Mouse (Mus musculus): Measurements from ENCODE around the gene Syngap1. TPM values are rescaled to one million over a fixed set of nuclear protein-coding genes. Genes with fewer than 3 reads are reported as not detected.

The Syngap1 gene
- total and polyA plus RNA-seq, 2 experiments from 2014 or later: 6.1 to 90.3 TPM

- Histone ChIP-seq H3K9me3 (ENCODE audit: low read length) (no peaks in the 10 kb centered on the region), H3K36me3 (ENCODE audit: insufficient read depth, low read length) (peaks cover 41% of the 10 kb centered on the region), H3K4me1 (ENCODE audit: insufficient read depth, low read length) (peaks cover 3% of the 10 kb centered on the region), H3K27me3 (ENCODE audit: insufficient read depth, low read length) (no peaks in the 10 kb centered on the region), H3K9ac (replicated peaks; ENCODE audit: low read length, poor library complexity, severe bottlenecking) (no peak overlapping the region), H3K4me3 (ENCODE audit: low read depth, low read length) (no peak overlapping the region), H3K4me2 (ENCODE audit: low read depth, low read length, poor library complexity, severe bottlenecking) (no peak overlapping the region), H3K27ac (ENCODE audit: low read depth, low read length) (no peak overlapping the region)
- 88% methylated on average over 13 of the region's 14 CpGs for WGBS
- ATAC-seq (ENCODE audit: low FRiP score) (no peak), DNase-seq (ENCODE audit: low spot score) (no peak)
- TF ChIP-seq CTCF (IDR thresholded peaks at IDR 0.05): no peak
These were observed 80.0 kb downstream of the Syngap1 start for GRCm38 (mm10) chr17:27021076-27021475.

- no peak for TF ChIP-seq CTCF (IDR thresholded peaks at IDR 0.05)
- Histone ChIP-seq H3K4me1 (ENCODE audit: insufficient read depth, low read length) (peaks cover 3% of the 10 kb centered on the region), H3K27me3 (ENCODE audit: insufficient read depth, low read length) (no peaks in the 10 kb centered on the region), H3K9me3 (ENCODE audit: low read length) (no peaks in the 10 kb centered on the region), H3K27ac (ENCODE audit: low read depth, low read length) (no peak overlapping the region), H3K4me3 (ENCODE audit: low read depth, low read length) (no peak overlapping the region), H3K4me2 (ENCODE audit: low read depth, low read length, poor library complexity, severe bottlenecking) (no peak overlapping the region), H3K9ac (replicated peaks; ENCODE audit: low read length, poor library complexity, severe bottlenecking) (no peak overlapping the region), H3K36me3 (ENCODE audit: insufficient read depth, low read length) (peaks cover 41% of the 10 kb centered on the region)
- ATAC-seq (ENCODE audit: low FRiP score) (no peak), DNase-seq (ENCODE audit: low spot score) (no peak)
- WGBS: 91% methylated on average over 9 of the region's 9 CpGs
These were observed 80.7 kb downstream of the Syngap1 start for GRCm38 (mm10) chr17:27021736-27022135.

Small RNA genes lying within 50 kb of the gene (microRNA-seq; reads per million reads assigned to microRNA genes)
- gene Gm27775 (ENCODE audit: borderline number of aligned reads) (not detected), gene Mir3083 (ENCODE audit: borderline number of aligned reads) (2.0 reads per million), gene Mir6968 (ENCODE audit: borderline number of aligned reads) (2.3 reads per million)

Other genes starting within 250 kb of the Syngap1 start
- gene Crebrf, start 225.6 kb upstream of the Syngap1 start, total RNA-seq (2014; rRNA removed): 18.5 and 28.0 TPM in 2 replicates
- gene Crebrf, start 225.6 kb upstream of the Syngap1 start, polyA plus RNA-seq (2015; fragmentation: Nextera tagmentation; extraction: Ambion mirVana): 10.2 and 11.5 TPM in 2 replicates
- gene Bnip1, start 160.2 kb upstream of the Syngap1 start, total RNA-seq (2014; rRNA removed): 48.2 and 56.8 TPM in 2 replicates
- gene Bnip1, start 160.2 kb upstream of the Syngap1 start, polyA plus RNA-seq (2015; fragmentation: Nextera tagmentation; extraction: Ambion mirVana): 53.4 and 53.7 TPM in 2 replicates
- not detected in 2 replicates for gene Nkx2-5, start 96.2 kb upstream of the Syngap1 start, total RNA-seq (2014; rRNA removed)
- gene Nkx2-5, start 96.2 kb upstream of the Syngap1 start, polyA plus RNA-seq (2015; fragmentation: Nextera tagmentation; extraction: Ambion mirVana): not detected in 2 replicates
- 1.9 and 4.7 TPM in 2 replicates for gene Kifc5b, start 24.2 kb upstream of the Syngap1 start, total RNA-seq (2014; rRNA removed)
- 1.6 and 1.9 TPM in 2 replicates for gene Kifc5b, start 24.2 kb upstream of the Syngap1 start, polyA plus RNA-seq (2015; fragmentation: Nextera tagmentation; extraction: Ambion mirVana)
- gene Phf1, start 8.2 kb upstream of the Syngap1 start, total RNA-seq (2014; rRNA removed): 48.7 and 53.5 TPM in 2 replicates
- gene Phf1, start 8.2 kb upstream of the Syngap1 start, polyA plus RNA-seq (2015; fragmentation: Nextera tagmentation; extraction: Ambion mirVana): 32.8 and 35.8 TPM in 2 replicates
- gene Cuta, start 1.7 kb upstream of the Syngap1 start, total RNA-seq (2014; rRNA removed): 49.6 and 55.6 TPM in 2 replicates
- gene Cuta, start 1.7 kb upstream of the Syngap1 start, polyA plus RNA-seq (2015; fragmentation: Nextera tagmentation; extraction: Ambion mirVana): 136 and 143 TPM in 2 replicates
- gene Zbtb9, start 31.9 kb downstream of the Syngap1 start, total RNA-seq (2014; rRNA removed): 16.1 and 19.4 TPM in 2 replicates
- 6.6 and 6.7 TPM in 2 replicates for gene Zbtb9, start 31.9 kb downstream of the Syngap1 start, polyA plus RNA-seq (2015; fragmentation: Nextera tagmentation; extraction: Ambion mirVana)
- 57.3 and 82.4 TPM in 2 replicates for gene Bak1, start 87.8 kb downstream of the Syngap1 start, total RNA-seq (2014; rRNA removed)
- 3.9 and 5.3 TPM in 2 replicates for gene Bak1, start 87.8 kb downstream of the Syngap1 start, polyA plus RNA-seq (2015; fragmentation: Nextera tagmentation; extraction: Ambion mirVana)
- gene Itpr3, start 116.1 kb downstream of the Syngap1 start, total RNA-seq (2014; rRNA removed): 4.5 and 4.7 TPM in 2 replicates
- 0.39 and 0.90 TPM in 2 replicates for gene Itpr3, start 116.1 kb downstream of the Syngap1 start, polyA plus RNA-seq (2015; fragmentation: Nextera tagmentation; extraction: Ambion mirVana)
- 213 and 233 TPM in 2 replicates for gene Uqcc2, start 192.7 kb downstream of the Syngap1 start, total RNA-seq (2014; rRNA removed)
- 453 and 478 TPM in 2 replicates for gene Uqcc2, start 192.7 kb downstream of the Syngap1 start, polyA plus RNA-seq (2015; fragmentation: Nextera tagmentation; extraction: Ambion mirVana)
- gene Ip6k3, start 226.5 kb downstream of the Syngap1 start, total RNA-seq (2014; rRNA removed): 0.09 TPM in 1 of 2 replicates, not detected in the other
- 0.32 TPM in 1 of 2 replicates, not detected in the other for gene Ip6k3, start 226.5 kb downstream of the Syngap1 start, polyA plus RNA-seq (2015; fragmentation: Nextera tagmentation; extraction: Ambion mirVana)